Mouse (Mus musculus): Measurements from ENCODE around the gene Serpine1.

Gene Serpine1

GRCm38 (mm10) chr5:137051914-137052505 lies 20.1 kb downstream of the Serpine1 start:
- no peak for DNase-seq

GRCm38 (mm10) chr5:137051125-137051524 lies 20.9 kb downstream of the Serpine1 start:
- DNase-seq = no peak

GRCm38 (mm10) chr5:137046991-137047390 lies 25.1 kb downstream of the Serpine1 start:
- DNase-seq = no peak

GRCm38 (mm10) chr5:137046324-137046718 lies 25.7 kb downstream of the Serpine1 start:
- no peak for DNase-seq

GRCm38 (mm10) chr5:137045402-137046323 lies 26.4 kb downstream of the Serpine1 start, which contains the start of gene Ap1s1:
Gene Ap1s1 (minus strand): TSS chr5:137046135.
- peak; percentile 98 for DNase-seq

GRCm38 (mm10) chr5:137043997-137044396 lies 28.1 kb downstream of the Serpine1 start:
- no peak for DNase-seq

GRCm38 (mm10) chr5:137041442-137041841 lies 30.6 kb downstream of the Serpine1 start:
- no peak for DNase-seq

GRCm38 (mm10) chr5:137039453-137039852 lies 32.6 kb downstream of the Serpine1 start:
- no peak for DNase-seq

GRCm38 (mm10) chr5:137036211-137036610 lies 35.9 kb downstream of the Serpine1 start:
- DNase-seq = no peak

GRCm38 (mm10) chr5:137032641-137033074 lies 39.4 kb downstream of the Serpine1 start:
- DNase-seq = peak; percentile 89

GRCm38 (mm10) chr5:137032033-137032421 lies 40.0 kb downstream of the Serpine1 start:
- peak; percentile 64 for DNase-seq

GRCm38 (mm10) chr5:137031076-137032032 lies 40.7 kb downstream of the Serpine1 start:
- DNase-seq = peak; percentile 28

- DNase-seq = peak; percentile 57
Measured at GRCm38 (mm10) chr5:137030416-137030810, 41.7 kb downstream of the Serpine1 start.

- peak; percentile 95 for DNase-seq
Measured at GRCm38 (mm10) chr5:137029643-137030415, 42.2 kb downstream of the Serpine1 start.

- DNase-seq = no peak
Measured at GRCm38 (mm10) chr5:137029273-137029585, 42.8 kb downstream of the Serpine1 start.

GRCm38 (mm10) chr5:137028561-137029272 lies 43.4 kb downstream of the Serpine1 start:
- DNase-seq = no peak

- DNase-seq = no peak
Measured at GRCm38 (mm10) chr5:137026092-137026491, 46.0 kb downstream of the Serpine1 start, which contains the start of gene Vgf. Gene Vgf (plus strand): TSS chr5:137026392.

GRCm38 (mm10) chr5:137025132-137025531 lies 46.9 kb downstream of the Serpine1 start:
- DNase-seq = peak; percentile 88

- DNase-seq = no peak
Measured at GRCm38 (mm10) chr5:137024318-137024717, 47.8 kb downstream of the Serpine1 start.

- DNase-seq = no peak
Measured at GRCm38 (mm10) chr5:137015913-137016312, 56.2 kb downstream of the Serpine1 start.

GRCm38 (mm10) chr5:137012401-137012950 lies 59.6 kb downstream of the Serpine1 start:
- DNase-seq = no peak
